Mouse (Mus musculus) kidney, adult 2 months (tissue): ENCODE measurements at regions not wholly inside any gene's neighbourhood (a gene's known extent, or its start where the extent isn't known, plus 50 kb on each side); places are given as distances from the start of the nearest gene placed in this dataset.

ENCODE experiments used
- CTCF ChIP-seq: fragments of 200-500 bp; conservative IDR thresholded peaks from 2 replicates; pipeline ENCODE4 v1.5.1; 2011; ENCODE audit warnings: low read depth, mild to moderate bottlenecking, control low read depth, low read length, moderate library complexity, mixed read lengths; ENCODE audit not compliant: insufficient read depth, insufficient read length
- POLR2A ChIP-seq: fragments of 200-500 bp; IDR thresholded peaks from one replicate; pipeline ENCODE4 v1.6.1; 2011; ENCODE audit warnings: low read depth, low read length, control low read depth

DNA sequence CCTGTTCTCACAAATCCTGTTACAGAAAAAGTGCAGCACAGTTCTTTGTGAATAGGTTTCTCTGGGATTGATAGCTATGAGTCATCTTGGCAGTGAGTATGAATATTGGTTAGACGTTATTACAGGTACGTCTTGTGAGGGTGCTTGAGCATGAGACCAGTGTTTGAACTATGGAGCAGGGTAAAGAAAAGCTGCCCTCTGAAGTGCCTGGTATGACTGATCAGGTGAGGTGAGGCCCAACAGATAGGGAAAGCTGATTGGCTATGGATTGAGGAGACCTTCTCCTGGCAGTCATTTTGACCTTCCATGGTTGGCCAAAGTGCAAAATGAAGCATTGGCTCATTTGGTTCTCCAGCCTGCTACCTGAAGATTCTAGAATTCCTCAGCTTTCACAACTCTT is 106.7 kb downstream of the Tnfsf18 start:
- TF ChIP-seq CTCF: no peak
- TF ChIP-seq POLR2A: no peak
